Mouse (Mus musculus) neural tube, embryonic 11.5 days (tissue): ENCODE results near the gene Prrg2. TPM values are rescaled to one million over a fixed set of nuclear protein-coding genes. Genes with fewer than 3 reads are reported as not detected.

ENCODE experiments used
- ATAC-seq: fragments of 200-750 bp; cut with Nextera tagmentation; 2 replicates; pipeline ENCODE4 v1.8.0; 2017; ENCODE audit warnings: moderate number of reproducible peaks, mild to moderate bottlenecking, moderate TSS enrichment, moderate library complexity; ENCODE audit not compliant: insufficient read depth, low FRiP score, low TSS enrichment
- DNase-seq: peaks from one replicate; pipeline ENCODE4 v3.0.0-alpha.2; 2015; ENCODE audit warnings: low spot score
- H3K27ac ChIP-seq: fragments of 300-500 bp; sonication (generic); 2 replicates; pipeline ENCODE4 v1.5.1; 2014; ENCODE audit warnings: low read depth, mild to moderate bottlenecking, low read length
- H3K27me3 ChIP-seq: fragments of 300-500 bp; sonication (generic); 2 replicates; pipeline ENCODE4 v1.6.1; 2014; ENCODE audit warnings: mild to moderate bottlenecking, low read length, mixed read lengths; ENCODE audit not compliant: control insufficient read depth, insufficient read depth
- H3K36me3 ChIP-seq: fragments of 300-500 bp; sonication (generic); 2 replicates; pipeline ENCODE4 v1.6.1; 2014; ENCODE audit warnings: mild to moderate bottlenecking, low read length, moderate library complexity, mixed read lengths; ENCODE audit not compliant: control insufficient read depth, insufficient read depth
- H3K4me1 ChIP-seq: fragments of 300-500 bp; sonication (generic); 2 replicates; pipeline ENCODE4 v1.6.1; 2014; ENCODE audit warnings: low read length, mixed read lengths; ENCODE audit not compliant: control insufficient read depth, insufficient read depth
- H3K4me2 ChIP-seq: fragments of 300-500 bp; sonication (generic); 2 replicates; pipeline ENCODE4 v1.6.1; 2014; ENCODE audit warnings: low read depth, mild to moderate bottlenecking, moderate library complexity
- H3K4me3 ChIP-seq: fragments of 300-500 bp; sonication (generic); 2 replicates; pipeline ENCODE4 v1.5.1; 2014; ENCODE audit warnings: low read depth, low read length
- H3K9ac ChIP-seq: fragments of 300-500 bp; sonication (generic); 2 replicates; pipeline ENCODE4 v1.6.1; 2014; ENCODE audit warnings: mild to moderate bottlenecking, low read length
- H3K9me3 ChIP-seq: fragments of 300-500 bp; sonication (generic); 2 replicates; pipeline ENCODE4 v1.6.1; 2016; ENCODE audit warnings: low read length; ENCODE audit not compliant: control insufficient read depth
- WGBS: fragments of 180-500 bp; shearing (Covaris S2); extraction: QIAGEN DNeasy Blood & Tissue Kit; methylation state at CpG from one replicate; pipeline ENCODE4 v1.1.7; 2014; 5-methylcytosine and 5-hydroxymethylcytosine counted together
- polyA plus RNA-seq: library from polyadenylated mRNA; unstranded; fragments of >200 nt; fragmentation: Nextera tagmentation; extraction: Ambion mirVana; gene quantifications from 2 replicates; pipeline ENCODE4 v1.2.1, GENCODE M21; 2014

The Prrg2 gene
- polyA plus RNA-seq, 1 experiment from 2014 or later = 16.2 TPM

DNA sequence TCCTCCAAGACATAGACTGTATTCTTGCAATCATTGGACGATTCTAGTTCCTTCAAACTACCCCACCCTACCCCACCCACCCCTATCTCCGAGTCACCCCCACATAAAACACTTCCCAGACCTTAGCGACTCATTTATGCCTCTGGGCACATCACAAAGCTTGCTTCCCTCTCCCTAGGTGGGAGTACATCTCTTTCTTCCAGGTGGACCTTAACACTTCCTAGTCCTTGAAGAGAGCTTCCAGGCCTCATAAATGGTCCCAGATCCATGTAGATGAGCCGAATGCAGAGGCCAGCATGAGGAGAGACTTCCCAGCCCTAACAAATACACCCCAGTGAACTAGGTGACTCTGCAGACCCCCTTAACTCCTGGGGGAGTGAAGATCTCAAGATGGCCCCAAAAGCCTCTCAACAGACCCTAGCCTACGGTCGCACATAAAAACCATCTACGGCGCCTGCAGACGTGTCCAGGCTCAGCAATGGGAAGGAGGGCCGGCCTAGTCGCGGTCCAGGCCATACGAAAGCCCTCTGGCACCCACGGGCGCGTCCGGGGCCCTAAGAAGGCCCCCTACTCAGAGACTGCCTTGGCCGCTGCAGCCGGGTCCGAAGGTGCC lies 47.0 kb downstream of the Prrg2 start:
- Histone ChIP-seq H3K9me3 (no peaks in the 10 kb centered on the region), H3K4me1 (peaks cover 12% of the 10 kb centered on the region), H3K36me3 (peaks cover 17% of the 10 kb centered on the region), H3K27ac (peak overlapping the region; percentile 44; the same call in 1 of the 2 replicates), H3K4me3 (peak overlapping the region; percentile 76), H3K27me3 (no peaks in the 10 kb centered on the region), H3K4me2 (peak overlapping the region; percentile 82), H3K9ac (peak overlapping the region; percentile 93)
- no peak for DNase-seq
- ATAC-seq = no peak; the same call in 1 of the 2 replicates
- WGBS = 1% methylated on average over 20 of the region's 20 CpGs

DNA sequence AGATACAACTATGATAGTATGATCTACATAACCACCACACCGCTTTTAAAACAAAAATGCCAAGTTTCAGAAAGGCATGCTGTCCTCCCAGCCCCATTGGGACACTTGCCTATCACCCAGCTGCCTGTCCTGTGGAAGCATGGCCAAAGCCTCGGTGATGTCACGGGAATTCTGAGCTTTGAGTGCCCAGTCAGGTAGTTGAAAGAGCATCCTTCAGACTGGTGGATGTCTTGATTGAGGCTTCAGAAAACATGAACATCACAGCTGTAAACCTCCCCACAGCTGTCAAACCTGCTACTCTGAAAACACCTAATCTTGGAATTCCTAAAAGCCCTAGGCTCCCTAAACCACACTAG lies 48.4 kb downstream of the Prrg2 start:
- Histone ChIP-seq H3K9ac (no peak overlapping the region), H3K4me2 (no peak overlapping the region), H3K36me3 (peaks cover 22% of the 10 kb centered on the region), H3K9me3 (no peaks in the 10 kb centered on the region), H3K4me3 (no peak overlapping the region), H3K27me3 (no peaks in the 10 kb centered on the region), H3K27ac (no peak overlapping the region), H3K4me1 (peaks cover 12% of the 10 kb centered on the region)
- ATAC-seq = no peak
- 96% methylated on average over 3 of the region's 3 CpGs for WGBS
- DNase-seq = no peak

GRCm38 (mm10) chr7:45013366-45014095 lies 48.9 kb downstream of the Prrg2 start:
- H3K36me3 ChIP-seq = peaks cover 25% of the 10 kb centered on the region

GRCm38 (mm10) chr7:45012824-45013223 lies 49.7 kb downstream of the Prrg2 start:
- H3K9ac ChIP-seq = no peak overlapping the region
- ATAC-seq (no peak), DNase-seq (no peak)
- no peak overlapping the region for H3K4me3 ChIP-seq
- H3K4me2 ChIP-seq = no peak overlapping the region
- WGBS = 86% methylated on average over 4 of the region's 4 CpGs
- H3K4me1 ChIP-seq = peaks cover 9% of the 10 kb centered on the region
- no peaks in the 10 kb centered on the region for H3K27me3 ChIP-seq
- H3K36me3 ChIP-seq = peaks cover 31% of the 10 kb centered on the region
- no peak overlapping the region for H3K27ac ChIP-seq
- no peaks in the 10 kb centered on the region for H3K9me3 ChIP-seq

More at GRCm38 (mm10) chr7:45013366-45014095, 48.9 kb downstream of the Prrg2 start:
- H3K4me1 ChIP-seq = peaks cover 12% of the 10 kb centered on the region
- H3K4me3 ChIP-seq = no peak overlapping the region
- WGBS = 96% methylated on average over 16 of the region's 16 CpGs
- H3K9me3 ChIP-seq = no peaks in the 10 kb centered on the region
- H3K9ac ChIP-seq = no peak overlapping the region
- no peak overlapping the region for H3K27ac ChIP-seq
- no peak for DNase-seq
- no peak overlapping the region for H3K4me2 ChIP-seq
- H3K27me3 ChIP-seq = no peaks in the 10 kb centered on the region
- ATAC-seq = no peak

DNA sequence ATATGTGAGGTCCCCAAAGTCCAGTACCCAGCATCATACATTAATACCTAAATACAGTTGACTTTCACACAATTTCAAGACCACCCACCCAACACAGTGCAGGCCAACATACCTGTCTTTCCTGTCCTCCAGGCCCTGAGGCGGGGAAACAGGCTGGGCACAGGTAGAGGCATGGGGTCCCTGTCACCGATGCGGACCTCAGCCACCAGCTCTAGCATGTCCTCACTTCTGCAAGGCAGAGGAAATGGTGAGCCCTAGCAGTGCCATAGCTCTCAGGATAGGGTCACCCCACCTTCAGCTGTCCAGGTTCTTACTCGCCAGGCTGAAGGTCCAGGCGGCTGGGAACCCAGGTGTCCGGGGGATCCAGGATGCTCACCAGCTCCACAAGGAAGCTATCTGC lies 50.5 kb downstream of the Prrg2 start:
- H3K27ac ChIP-seq = no peak overlapping the region
- DNase-seq = no peak
- H3K4me2 ChIP-seq = no peak overlapping the region
- H3K9ac ChIP-seq = no peak overlapping the region
- H3K27me3 ChIP-seq = no peaks in the 10 kb centered on the region
- H3K36me3 ChIP-seq = peaks cover 40% of the 10 kb centered on the region
- 98% methylated on average over 6 of the region's 6 CpGs for WGBS
- H3K4me1 ChIP-seq = peaks cover 9% of the 10 kb centered on the region
- ATAC-seq = no peak
- no peaks in the 10 kb centered on the region for H3K9me3 ChIP-seq
- H3K4me3 ChIP-seq = no peak overlapping the region

DNA sequence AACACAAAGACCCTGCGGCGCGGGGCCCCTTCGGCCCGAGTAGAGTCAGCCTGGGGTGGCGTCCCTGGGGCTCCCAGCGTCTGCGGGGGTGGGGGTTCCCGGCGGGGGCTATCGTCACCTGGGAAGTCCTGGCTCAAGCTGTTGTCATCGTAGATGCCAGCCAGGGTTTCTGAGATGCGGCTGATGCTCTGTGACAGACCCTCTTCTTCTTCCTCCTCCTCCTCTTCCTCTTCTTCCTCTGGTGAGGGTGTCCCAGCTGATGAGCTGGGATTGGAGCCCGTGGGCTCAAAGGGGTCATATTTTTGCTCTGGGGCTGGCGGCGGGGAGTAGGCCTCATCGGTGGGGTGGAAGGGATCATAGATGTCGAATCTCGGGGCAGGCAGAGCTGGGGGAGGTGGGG lies 54.1 kb downstream of the Prrg2 start:
- H3K9me3 ChIP-seq = no peaks in the 10 kb centered on the region
- no peaks in the 10 kb centered on the region for H3K27me3 ChIP-seq
- H3K9ac ChIP-seq = no peak overlapping the region
- no peak overlapping the region for H3K27ac ChIP-seq
- peaks cover 67% of the 10 kb centered on the region for H3K36me3 ChIP-seq
- WGBS = 94% methylated on average over 19 of the region's 19 CpGs
- ATAC-seq = no peak
- no peaks in the 10 kb centered on the region for H3K4me1 ChIP-seq
- no peak overlapping the region for H3K4me3 ChIP-seq
- no peak for DNase-seq
- H3K4me2 ChIP-seq = no peak overlapping the region

DNA sequence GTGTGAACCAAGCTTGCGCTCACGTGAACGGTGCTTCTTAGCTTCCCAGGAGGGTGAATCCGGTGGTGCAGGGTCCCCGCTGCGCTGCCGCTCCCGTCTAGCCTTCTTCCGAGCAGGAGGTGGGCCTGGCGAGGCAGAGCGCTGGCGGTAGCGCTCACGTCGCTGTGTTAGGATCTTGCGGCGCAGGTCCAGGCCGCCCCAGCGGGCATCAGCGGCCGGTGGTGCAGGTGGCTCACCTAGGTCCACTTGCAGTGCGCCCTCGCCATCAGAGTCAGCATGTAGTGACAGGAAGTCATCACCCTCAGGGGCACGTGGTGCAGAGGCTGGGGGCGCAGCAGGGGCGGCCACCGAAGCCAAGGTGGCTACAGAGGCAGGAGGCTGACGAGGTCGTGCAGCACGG lies 54.6 kb downstream of the Prrg2 start:
- DNase-seq = no peak
- 95% methylated on average over 30 of the region's 30 CpGs for WGBS
- Histone ChIP-seq H3K4me2 (no peak overlapping the region), H3K36me3 (peaks cover 72% of the 10 kb centered on the region), H3K27ac (no peak overlapping the region), H3K9me3 (no peaks in the 10 kb centered on the region), H3K27me3 (no peaks in the 10 kb centered on the region), H3K4me3 (no peak overlapping the region), H3K4me1 (no peaks in the 10 kb centered on the region), H3K9ac (no peak overlapping the region)
- ATAC-seq = no peak

DNA sequence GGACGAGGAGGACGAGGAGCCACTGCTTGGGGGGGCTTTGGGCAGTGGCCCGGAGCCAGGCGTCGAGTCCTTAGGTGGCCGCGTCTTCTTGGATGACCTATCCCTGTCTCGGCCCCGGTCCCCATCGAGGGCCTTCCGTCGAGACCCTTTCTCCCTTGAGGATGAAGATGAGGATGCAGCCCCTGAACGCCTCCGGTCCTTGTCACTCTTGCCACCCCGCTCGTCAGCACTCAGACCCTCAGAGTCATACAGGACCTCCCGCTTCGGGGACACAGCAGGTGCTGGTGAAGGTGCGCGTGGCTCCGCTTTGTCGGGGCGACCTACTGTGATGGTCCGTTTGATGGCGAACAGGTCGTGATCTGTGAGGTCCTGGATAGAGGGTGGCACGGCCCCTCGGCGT lies 55.3 kb downstream of the Prrg2 start:
- H3K4me3 ChIP-seq = no peak overlapping the region
- DNase-seq = no peak
- H3K4me2 ChIP-seq = no peak overlapping the region
- no peak overlapping the region for H3K9ac ChIP-seq
- no peaks in the 10 kb centered on the region for H3K4me1 ChIP-seq
- H3K27me3 ChIP-seq = no peaks in the 10 kb centered on the region
- ATAC-seq = no peak
- peaks cover 70% of the 10 kb centered on the region for H3K36me3 ChIP-seq
- no peak overlapping the region for H3K27ac ChIP-seq
- no peaks in the 10 kb centered on the region for H3K9me3 ChIP-seq
- WGBS = 96% methylated on average over 29 of the region's 29 CpGs

- DNase-seq = no peak
- WGBS = 94% methylated on average over 12 of the region's 12 CpGs
These were observed 56.0 kb downstream of the Prrg2 start for GRCm38 (mm10) chr7:45006503-45006902.

More at GRCm38 (mm10) chr7:45006503-45006902, 56.0 kb downstream of the Prrg2 start:
- H3K9me3 ChIP-seq = no peaks in the 10 kb centered on the region
- no peaks in the 10 kb centered on the region for H3K4me1 ChIP-seq
- H3K27me3 ChIP-seq = no peaks in the 10 kb centered on the region
- no peak for ATAC-seq
- H3K4me2 ChIP-seq = no peak overlapping the region
- H3K36me3 ChIP-seq = peaks cover 71% of the 10 kb centered on the region
- H3K9ac ChIP-seq = no peak overlapping the region
- H3K4me3 ChIP-seq = no peak overlapping the region
- H3K27ac ChIP-seq = no peak overlapping the region
